Mouse (Mus musculus) heart, adult 8-10 months (tissue): Measurements from ENCODE around the gene Magohb. TPM values are rescaled to one million over a fixed set of nuclear protein-coding genes. Genes with fewer than 3 reads are reported as not detected.

Experiments used
- DNase-seq: peaks from one replicate; pipeline ENCODE4 v3.0.0; 2022; ENCODE audit warnings: low spot score
- total RNA-seq, 4 experiments: library from RNA; stranded (reverse); gene quantifications; 2 replicates each; pipeline ENCODE4 v1.2.4; 2022

Magohb gene
- total RNA-seq, 4 experiments from 2014 or later, result 5.3 to 8.1 (median 6.9) TPM

- no peak for DNase-seq
Observed at GRCm38 (mm10) chr6:131262778-131263177, 30.3 kb downstream of the Magohb start.

DNA sequence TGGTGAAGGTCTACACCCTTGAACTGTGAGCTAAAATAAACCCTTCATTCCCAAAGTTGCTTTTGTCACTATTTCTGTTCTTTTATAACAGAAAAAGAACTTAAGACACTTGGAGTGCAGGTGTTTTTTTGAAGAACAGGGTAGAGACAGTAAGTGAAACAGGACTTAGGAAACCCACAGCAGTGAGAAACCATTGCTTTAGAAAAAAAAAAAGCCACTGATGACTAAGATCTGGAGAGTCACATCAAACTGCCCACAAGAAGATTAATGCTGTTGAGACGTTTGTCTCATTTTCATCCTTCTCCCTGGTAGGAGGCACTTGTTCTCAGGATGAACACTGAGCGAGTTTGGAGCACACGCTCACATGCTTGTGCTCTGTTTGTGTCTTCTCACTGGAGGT lies 31.0 kb downstream of the Magohb start:
- no peak for DNase-seq

- no peak for DNase-seq
Observed at GRCm38 (mm10) chr6:131247206-131247605, 45.8 kb downstream of the Magohb start, which contains the start of gene Klra2. Gene Klra2, minus strand, starts transcription at chr6:131247362.

DNA sequence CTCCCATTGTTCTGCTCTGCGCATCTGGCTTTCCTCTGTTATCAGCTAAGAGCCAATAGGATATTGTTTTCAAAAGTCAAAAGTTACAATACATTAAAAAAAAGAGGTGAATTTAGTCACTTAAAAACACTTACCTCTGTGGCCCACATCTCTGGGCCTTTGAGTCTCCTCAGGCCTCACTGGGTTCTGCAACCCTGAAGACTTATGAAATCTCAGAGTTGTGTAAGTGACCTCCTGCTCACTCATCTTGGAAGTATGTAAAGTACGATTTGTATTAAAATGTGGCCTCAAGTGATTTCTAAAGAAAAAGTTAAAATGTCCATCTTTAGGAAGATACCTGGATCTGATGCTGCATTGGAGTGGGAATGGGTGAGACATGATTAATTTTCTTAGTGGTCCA lies 48.0 kb downstream of the Magohb start:
- no peak for DNase-seq

Other genes with a start within 250 kb of the Magohb start
- 1 to 10 TPM in 1 of 4 experiments, under 1 TPM in 3; 0.34 to 1.0 (median 0.56) TPM for gene Klra2, start 45.9 kb downstream of the Magohb start, total RNA-seq
- gene Styk1, start 60.4 kb upstream of the Magohb start, total RNA-seq, result under 1 TPM in 3 of 4 experiments, not detected in 1; 0.17 to 0.49 (median 0.19) TPM
- gene Ybx3, start 95.2 kb upstream of the Magohb start, total RNA-seq, result 100 to 1,000 TPM; 172 to 240 (median 215) TPM
- not detected for gene 5430401F13Rik, start 193.2 kb upstream of the Magohb start, total RNA-seq
- not detected for gene Gm6619, start 193.2 kb upstream of the Magohb start, total RNA-seq